Mouse (Mus musculus) cerebellum, adult 9-11 months (tissue): Measurements from ENCODE around the gene Gm49387.

Source experiments
- DNase-seq: peaks from one replicate; pipeline ENCODE4 v3.0.0; 2022

The Gm49387 gene

GRCm38 (mm10) chr14:31640346-31640889 is at the start of gene Gm49387:
Gene Gm49387, minus strand, starts transcription at chr14:31640878.
- DNase-seq = peak; percentile 42

DNA sequence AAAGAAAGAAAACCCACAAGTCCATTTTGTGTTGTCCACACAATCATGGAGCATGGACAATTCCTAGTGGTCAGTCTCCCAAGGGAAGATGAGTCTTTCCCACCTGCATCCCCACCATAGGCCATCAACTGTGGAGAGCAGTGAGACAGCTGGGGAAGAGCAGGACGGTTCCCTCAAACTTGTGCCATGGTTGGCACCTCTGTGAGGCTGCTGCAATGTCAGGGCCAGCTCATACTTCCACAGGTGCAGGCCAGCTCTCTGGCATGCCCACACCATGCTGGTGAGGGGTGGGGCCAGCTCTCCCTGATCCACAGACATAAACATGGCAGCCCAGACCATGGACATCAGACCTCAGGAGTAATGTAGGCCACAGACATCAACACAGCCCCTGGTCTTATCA is 45.6 kb upstream of the Gm49387 start:
- DNase-seq = no peak

DNA sequence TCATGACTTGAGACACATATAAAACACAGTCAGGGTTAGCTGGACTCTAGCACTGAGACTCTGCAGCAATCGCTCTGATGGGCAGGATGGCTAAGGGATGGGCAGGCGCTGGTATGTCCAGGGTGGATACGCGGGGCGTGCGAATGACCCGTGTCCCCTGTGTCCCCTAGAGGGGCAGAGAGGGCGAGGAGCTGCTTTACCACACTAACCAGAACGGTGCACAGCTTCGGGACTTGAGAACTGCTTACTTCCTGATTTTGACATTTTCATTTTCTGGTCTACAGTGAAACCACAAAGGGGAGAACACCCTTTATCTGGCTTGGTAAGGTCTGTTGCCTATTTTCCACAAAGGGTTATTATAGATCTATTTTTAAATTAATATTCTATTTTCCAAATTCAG is 45.0 kb upstream of the Gm49387 start:
- no peak for DNase-seq

DNA sequence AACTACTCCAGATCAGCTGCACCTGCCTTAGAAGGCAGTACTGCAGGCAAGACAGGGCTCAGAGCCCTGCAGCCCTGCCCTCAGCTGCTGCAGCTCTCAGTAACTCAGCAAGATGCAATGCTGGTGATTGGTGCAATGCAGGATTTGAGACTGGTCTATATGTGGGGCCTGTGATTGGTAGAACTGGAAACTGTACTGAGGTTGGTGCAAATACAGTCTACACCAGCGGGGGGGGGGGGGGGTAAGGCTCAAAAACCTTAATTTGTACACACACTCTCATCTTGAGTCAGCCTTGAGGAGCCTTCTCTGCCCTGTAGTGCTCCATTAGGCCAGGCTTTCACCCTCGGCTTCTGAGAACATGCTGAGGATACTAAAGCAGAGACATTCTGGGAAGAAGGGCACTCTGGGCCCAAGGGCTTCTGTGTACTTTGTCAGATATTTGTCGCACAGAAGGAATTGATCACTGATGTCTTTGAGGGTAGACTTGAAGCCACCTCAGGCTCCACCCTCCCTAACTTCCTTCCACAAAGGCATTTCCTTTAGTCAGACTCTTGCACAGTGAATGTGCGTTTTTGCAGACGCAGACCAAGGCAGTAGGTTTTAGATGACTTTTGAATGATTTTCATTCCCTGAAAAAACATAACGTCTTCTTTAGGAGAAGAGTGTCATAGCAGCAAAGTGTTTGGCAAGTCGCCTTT is 43.8 kb upstream of the Gm49387 start:
- no peak for DNase-seq

DNA sequence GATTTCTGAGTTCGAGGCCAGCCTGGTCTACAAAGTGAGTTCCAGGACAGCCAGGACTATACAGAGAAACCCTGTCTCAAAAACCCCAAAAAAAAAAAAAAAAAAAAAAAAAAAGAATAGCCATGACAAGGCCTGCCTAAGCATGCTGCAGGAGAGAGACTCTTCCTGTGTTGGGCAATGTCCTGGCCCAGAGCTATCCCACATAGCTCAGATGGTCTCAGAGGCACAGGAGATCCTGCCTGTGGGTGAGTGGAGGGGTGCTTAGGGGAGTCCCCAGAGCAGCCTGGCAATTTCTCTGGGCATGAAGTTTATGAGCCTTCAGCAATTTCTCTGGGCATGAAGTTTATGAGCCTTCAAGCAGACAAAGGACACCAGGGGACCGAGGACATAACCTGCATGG is 42.9 kb upstream of the Gm49387 start:
- no peak for DNase-seq

- DNase-seq = no peak
These were observed 41.4 kb upstream of the Gm49387 start for GRCm38 (mm10) chr14:31681931-31682555.

- no peak for DNase-seq
These were observed 40.6 kb upstream of the Gm49387 start for GRCm38 (mm10) chr14:31681291-31681690.

DNA sequence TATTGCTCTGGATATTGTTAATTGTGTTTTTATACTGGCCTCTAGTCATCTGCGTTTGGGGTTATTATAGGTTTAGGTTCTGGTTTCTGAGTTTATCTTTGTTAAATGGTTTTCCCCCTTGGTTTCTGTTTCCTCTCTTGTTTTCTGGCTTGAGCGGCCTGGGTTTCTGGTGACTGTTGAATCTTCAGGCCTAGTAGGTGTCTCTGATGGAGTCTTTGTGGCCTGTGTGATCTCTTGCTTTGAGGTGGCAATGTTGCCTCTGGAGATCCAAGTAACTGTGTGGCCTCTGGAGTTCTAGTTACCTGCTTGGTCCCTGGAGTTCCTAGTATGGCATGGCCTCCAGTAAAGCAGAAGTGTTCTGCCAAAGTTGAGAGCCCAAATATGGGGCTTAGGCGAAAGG is 40.0 kb upstream of the Gm49387 start:
- DNase-seq = no peak

DNA sequence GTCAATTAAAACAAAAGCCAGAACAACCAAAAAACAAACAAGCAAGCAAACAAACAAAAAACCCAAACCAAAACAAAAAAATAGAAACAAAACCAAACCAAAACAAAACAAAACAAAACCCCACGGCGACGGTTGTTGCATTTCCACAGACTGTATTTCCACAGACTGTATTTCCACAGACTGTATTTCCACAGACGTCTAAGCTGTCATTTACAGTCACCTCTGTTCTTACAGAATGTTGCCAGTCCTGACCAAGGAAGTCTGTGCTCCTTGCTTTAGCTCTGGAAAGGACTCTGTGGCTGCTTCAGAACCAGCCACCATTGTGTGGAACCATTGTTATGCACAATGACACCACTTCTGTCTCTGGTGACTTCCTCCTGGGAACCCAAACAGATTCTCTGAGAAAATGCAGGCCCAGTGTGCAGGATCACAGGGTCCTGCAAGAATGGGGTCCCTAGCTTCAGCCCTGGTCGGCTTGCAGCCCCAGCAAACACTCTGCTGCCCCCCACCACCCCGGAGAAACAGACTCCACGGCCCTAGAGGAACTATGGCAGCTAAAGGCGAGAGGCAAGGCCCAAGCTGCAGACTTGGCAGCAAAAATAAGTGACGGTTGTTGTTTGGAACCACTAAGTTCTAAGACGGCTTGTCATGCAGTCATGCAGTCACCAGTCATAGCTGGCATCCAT is 31.1 kb upstream of the Gm49387 start:
- no peak for DNase-seq

- no peak for DNase-seq
These were observed 29.2 kb upstream of the Gm49387 start for GRCm38 (mm10) chr14:31669642-31670490.

GRCm38 (mm10) chr14:31669161-31669611 is 28.5 kb upstream of the Gm49387 start:
- peak; percentile 62 for DNase-seq

GRCm38 (mm10) chr14:31668326-31668725 is 27.6 kb upstream of the Gm49387 start:
- DNase-seq = no peak

DNA sequence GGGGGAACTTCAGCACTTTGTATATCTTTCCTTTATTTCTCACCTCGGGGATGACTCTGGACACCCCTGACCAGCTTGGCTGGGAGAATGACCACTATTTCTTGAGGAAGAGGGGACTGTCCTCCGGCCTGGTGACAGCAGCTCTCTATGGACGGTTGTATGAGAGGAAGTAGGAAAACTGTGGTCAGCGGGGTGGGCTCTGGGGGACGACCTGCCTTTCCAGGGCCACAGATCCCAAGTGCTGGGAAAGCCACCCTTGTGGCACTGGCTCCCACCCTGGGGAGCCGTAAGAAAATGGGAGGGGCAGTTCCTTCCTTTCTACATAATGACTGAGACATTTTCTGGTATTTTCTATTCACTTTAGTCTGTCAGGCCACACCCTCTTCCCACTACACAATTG is 27.1 kb upstream of the Gm49387 start:
- no peak for DNase-seq

DNA sequence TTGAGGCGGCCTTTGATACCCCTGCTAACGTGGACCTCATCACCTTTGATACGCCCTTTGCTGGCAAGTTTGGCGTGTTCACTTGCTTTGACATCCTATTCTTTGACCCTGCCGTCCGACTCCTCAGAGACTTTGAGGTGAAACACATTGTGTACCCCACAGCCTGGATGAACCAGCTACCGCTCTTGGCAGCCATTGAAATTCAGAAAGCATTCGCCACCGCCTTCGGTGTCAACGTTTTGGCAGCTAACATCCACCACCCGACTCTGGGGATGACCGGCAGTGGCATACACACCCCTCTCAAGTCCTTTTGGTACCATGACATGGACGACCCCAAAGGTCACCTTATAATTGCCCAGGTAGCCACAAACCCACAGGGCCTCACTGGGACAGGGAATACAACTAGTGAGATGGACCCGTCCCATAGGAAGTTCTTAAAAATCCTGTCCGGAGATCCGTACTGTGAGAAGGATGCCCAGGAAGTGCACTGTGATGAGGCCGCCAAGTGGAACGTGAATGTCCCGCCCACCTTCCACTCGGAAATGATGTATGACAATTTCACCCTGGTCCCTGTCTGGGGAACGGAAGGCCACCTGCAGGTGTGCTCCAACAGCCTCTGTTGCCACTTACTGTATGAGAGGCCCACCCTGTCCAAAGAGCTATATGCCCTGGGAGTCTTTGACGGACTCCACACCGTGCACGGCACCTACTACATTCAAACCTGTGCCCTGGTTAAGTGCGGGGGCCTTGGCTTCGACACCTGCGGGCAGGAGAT is 26.4 kb upstream of the Gm49387 start:
- DNase-seq = no peak

GRCm38 (mm10) chr14:31665566-31665940 is 24.9 kb upstream of the Gm49387 start:
- DNase-seq = no peak

GRCm38 (mm10) chr14:31664903-31665565 is 24.4 kb upstream of the Gm49387 start:
- no peak for DNase-seq

GRCm38 (mm10) chr14:31664100-31664902 is 23.6 kb upstream of the Gm49387 start:
- no peak for DNase-seq

- no peak for DNase-seq
These were observed 22.9 kb upstream of the Gm49387 start for GRCm38 (mm10) chr14:31663376-31664099.

DNA sequence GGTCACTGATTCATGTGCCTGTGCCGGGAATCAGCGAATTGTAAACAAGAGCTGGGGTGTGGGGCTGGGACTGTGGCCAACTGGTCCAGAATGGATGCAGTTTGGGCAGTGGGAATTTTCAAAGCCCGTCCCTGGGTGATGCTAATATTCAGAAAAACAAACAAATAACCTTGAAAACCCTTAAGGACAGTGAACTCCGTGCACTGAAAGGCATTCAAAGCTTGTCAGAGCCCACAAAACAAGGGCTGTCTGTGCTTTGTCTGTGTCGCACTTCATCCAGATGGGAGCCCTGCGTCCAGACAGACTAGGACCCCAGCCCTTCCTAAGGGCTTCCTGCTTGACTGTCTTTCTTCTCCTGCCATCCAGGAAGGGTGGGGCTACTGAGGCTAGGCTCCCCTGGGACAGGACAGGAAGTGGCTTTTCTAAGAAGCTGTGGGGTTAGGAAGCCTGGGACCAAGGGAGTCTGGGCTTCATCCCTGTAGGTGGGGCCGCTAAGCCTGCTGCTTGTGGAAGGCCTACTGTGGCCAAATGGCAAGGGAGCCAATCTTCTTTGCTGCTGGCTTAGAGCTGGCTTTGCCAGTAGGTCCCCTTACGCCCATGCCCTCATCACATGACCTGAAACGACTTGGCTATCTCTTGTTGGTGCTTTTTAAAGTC is 22.0 kb upstream of the Gm49387 start:
- peak; percentile 62 for DNase-seq
